Mouse (Mus musculus): ENCODE measurements around the gene Bnipl. TPM values are rescaled to one million over a fixed set of nuclear protein-coding genes. Genes with fewer than 3 reads are reported as not detected.

Gene Bnipl
- polyA plus RNA-seq, 1 experiment from 2014 or later, result 0.22 TPM

GRCm38 (mm10) chr3:95282865-95283588 is 32.0 kb upstream of the Bnipl start:
- H3K27me3 ChIP-seq (ENCODE audit: control insufficient read depth, insufficient read depth, low read length), result no peaks in the 10 kb centered on the region
- WGBS, result under 1% methylated on average over 51 of the region's 51 CpGs

GRCm38 (mm10) chr3:95282381-95282864 is 31.4 kb upstream of the Bnipl start:
- no peak for ATAC-seq (replicated peaks; ENCODE audit: extremely low read depth, insufficient read depth, low FRiP score)
- under 1% methylated on average over 11 of the region's 11 CpGs for WGBS

More at GRCm38 (mm10) chr3:95282865-95283588, 32.0 kb upstream of the Bnipl start:
- Histone ChIP-seq H3K36me3 (ENCODE audit: control insufficient read depth, insufficient read depth) (peaks cover 2% of the 10 kb centered on the region), H3K4me1 (ENCODE audit: control insufficient read depth, insufficient read depth, low read length) (peaks cover 16% of the 10 kb centered on the region), H3K27ac (ENCODE audit: low read length) (peak overlapping the region; percentile 92), H3K9ac (ENCODE audit: low read length) (peak overlapping the region; percentile 91), H3K9me3 (replicated peaks; ENCODE audit: control insufficient read depth, low read length) (no peaks in the 10 kb centered on the region), H3K4me2 (ENCODE audit: low read depth, low read length) (peak overlapping the region; percentile 96), H3K4me3 (ENCODE audit: low read length) (peak overlapping the region; percentile 82)
- peak; percentile 61 for ATAC-seq (replicated peaks; ENCODE audit: extremely low read depth, insufficient read depth, low FRiP score)

GRCm38 (mm10) chr3:95281216-95282126 is 30.5 kb upstream of the Bnipl start, which contains the start of the genes Mindy1 and Prune1:
Gene Mindy1 (plus strand): TSS chr3:95281345.
Gene Prune1 (minus strand): TSS chr3:95282076.
- peak; percentile 86 for ATAC-seq (replicated peaks; ENCODE audit: extremely low read depth, insufficient read depth, low FRiP score)
- Histone ChIP-seq H3K36me3 (ENCODE audit: control insufficient read depth, insufficient read depth) (no peaks in the 10 kb centered on the region), H3K4me2 (ENCODE audit: low read depth, low read length) (peak within 1 kb of the TSS; percentile 96), H3K4me1 (ENCODE audit: control insufficient read depth, insufficient read depth, low read length) (peaks cover 28% of the 10 kb centered on the region), H3K9me3 (replicated peaks; ENCODE audit: control insufficient read depth, low read length) (no peaks in the 10 kb centered on the region), H3K27me3 (ENCODE audit: control insufficient read depth, insufficient read depth, low read length) (no peaks in the 10 kb centered on the region), H3K27ac (ENCODE audit: low read length) (peak within 1 kb of the TSS; percentile 92), H3K4me3 (ENCODE audit: low read length) (peak within 1 kb of the TSS; percentile 84), H3K9ac (ENCODE audit: low read length) (peak within 1 kb of the TSS; percentile 95)
- WGBS, result 0% methylated on average over 53 of the region's 53 CpGs

More at GRCm38 (mm10) chr3:95282381-95282864, 31.4 kb upstream of the Bnipl start:
- peak overlapping the region; percentile 82 for H3K4me3 ChIP-seq (ENCODE audit: low read length)
- no peaks in the 10 kb centered on the region for H3K36me3 ChIP-seq (ENCODE audit: control insufficient read depth, insufficient read depth)
- H3K9me3 ChIP-seq (replicated peaks; ENCODE audit: control insufficient read depth, low read length), result no peaks in the 10 kb centered on the region
- no peaks in the 10 kb centered on the region for H3K27me3 ChIP-seq (ENCODE audit: control insufficient read depth, insufficient read depth, low read length)
- peaks cover 19% of the 10 kb centered on the region for H3K4me1 ChIP-seq (ENCODE audit: control insufficient read depth, insufficient read depth, low read length)
- H3K9ac ChIP-seq (ENCODE audit: low read length), result peak overlapping the region; percentile 91
- H3K27ac ChIP-seq (ENCODE audit: low read length), result peak overlapping the region; percentile 92
- peak overlapping the region; percentile 96 for H3K4me2 ChIP-seq (ENCODE audit: low read depth, low read length)

GRCm38 (mm10) chr3:95280747-95281146 is 29.8 kb upstream of the Bnipl start:
- Histone ChIP-seq H3K4me1 (ENCODE audit: control insufficient read depth, insufficient read depth, low read length) (peaks cover 28% of the 10 kb centered on the region), H3K4me2 (ENCODE audit: low read depth, low read length) (peak overlapping the region; percentile 80), H3K9ac (ENCODE audit: low read length) (peak overlapping the region; percentile 95), H3K27ac (ENCODE audit: low read length) (peak overlapping the region; percentile 92), H3K9me3 (replicated peaks; ENCODE audit: control insufficient read depth, low read length) (no peaks in the 10 kb centered on the region), H3K36me3 (ENCODE audit: control insufficient read depth, insufficient read depth) (no peaks in the 10 kb centered on the region), H3K27me3 (ENCODE audit: control insufficient read depth, insufficient read depth, low read length) (no peaks in the 10 kb centered on the region), H3K4me3 (ENCODE audit: low read length) (peak overlapping the region; percentile 84)
- 12% methylated on average over 8 of the region's 8 CpGs for WGBS
- no peak for ATAC-seq (replicated peaks; ENCODE audit: extremely low read depth, insufficient read depth, low FRiP score)

- Histone ChIP-seq H3K4me3 (ENCODE audit: low read length) (no peak overlapping the region), H3K36me3 (ENCODE audit: control insufficient read depth, insufficient read depth) (no peaks in the 10 kb centered on the region), H3K27ac (ENCODE audit: low read length) (peak overlapping the region; percentile 77), H3K4me2 (ENCODE audit: low read depth, low read length) (peak overlapping the region; percentile 26; the same call in 1 of the 2 replicates), H3K9me3 (replicated peaks; ENCODE audit: control insufficient read depth, low read length) (no peaks in the 10 kb centered on the region), H3K4me1 (ENCODE audit: control insufficient read depth, insufficient read depth, low read length) (peaks cover 29% of the 10 kb centered on the region), H3K9ac (ENCODE audit: low read length) (no peak overlapping the region; the same call in 1 of the 2 replicates), H3K27me3 (ENCODE audit: control insufficient read depth, insufficient read depth, low read length) (no peaks in the 10 kb centered on the region)
- WGBS, result 51% methylated on average over 1 of the region's 1 CpGs
- no peak for ATAC-seq (replicated peaks; ENCODE audit: extremely low read depth, insufficient read depth, low FRiP score)
Observed at GRCm38 (mm10) chr3:95277149-95277551, 26.2 kb upstream of the Bnipl start.

- Histone ChIP-seq H3K9ac (ENCODE audit: low read length) (no peak overlapping the region), H3K4me3 (ENCODE audit: low read length) (no peak overlapping the region), H3K36me3 (ENCODE audit: control insufficient read depth, insufficient read depth) (no peaks in the 10 kb centered on the region), H3K27me3 (ENCODE audit: control insufficient read depth, insufficient read depth, low read length) (no peaks in the 10 kb centered on the region), H3K4me2 (ENCODE audit: low read depth, low read length) (no peak overlapping the region), H3K9me3 (replicated peaks; ENCODE audit: control insufficient read depth, low read length) (no peaks in the 10 kb centered on the region), H3K27ac (ENCODE audit: low read length) (peak overlapping the region; percentile 77), H3K4me1 (ENCODE audit: control insufficient read depth, insufficient read depth, low read length) (peaks cover 29% of the 10 kb centered on the region)
- no peak for ATAC-seq (replicated peaks; ENCODE audit: extremely low read depth, insufficient read depth, low FRiP score)
- WGBS, result 68% methylated on average over 5 of the region's 5 CpGs
Observed at GRCm38 (mm10) chr3:95276428-95276934, 25.5 kb upstream of the Bnipl start.

GRCm38 (mm10) chr3:95275161-95275560 is 24.2 kb upstream of the Bnipl start:
- Histone ChIP-seq H3K27ac (ENCODE audit: low read length) (peak overlapping the region; percentile 41), H3K4me2 (ENCODE audit: low read depth, low read length) (no peak overlapping the region), H3K9me3 (replicated peaks; ENCODE audit: control insufficient read depth, low read length) (no peaks in the 10 kb centered on the region), H3K4me1 (ENCODE audit: control insufficient read depth, insufficient read depth, low read length) (peaks cover 25% of the 10 kb centered on the region), H3K9ac (ENCODE audit: low read length) (no peak overlapping the region), H3K4me3 (ENCODE audit: low read length) (no peak overlapping the region), H3K27me3 (ENCODE audit: control insufficient read depth, insufficient read depth, low read length) (no peaks in the 10 kb centered on the region), H3K36me3 (ENCODE audit: control insufficient read depth, insufficient read depth) (no peaks in the 10 kb centered on the region)
- ATAC-seq (replicated peaks; ENCODE audit: extremely low read depth, insufficient read depth, low FRiP score), result no peak
- WGBS, result 59% methylated on average over 6 of the region's 6 CpGs

- Histone ChIP-seq H3K36me3 (ENCODE audit: control insufficient read depth, insufficient read depth) (no peaks in the 10 kb centered on the region), H3K27ac (ENCODE audit: low read length) (no peak overlapping the region), H3K4me2 (ENCODE audit: low read depth, low read length) (no peak overlapping the region), H3K9ac (ENCODE audit: low read length) (no peak overlapping the region), H3K4me1 (ENCODE audit: control insufficient read depth, insufficient read depth, low read length) (peaks cover 25% of the 10 kb centered on the region), H3K9me3 (replicated peaks; ENCODE audit: control insufficient read depth, low read length) (no peaks in the 10 kb centered on the region), H3K27me3 (ENCODE audit: control insufficient read depth, insufficient read depth, low read length) (no peaks in the 10 kb centered on the region), H3K4me3 (ENCODE audit: low read length) (no peak overlapping the region)
- ATAC-seq (replicated peaks; ENCODE audit: extremely low read depth, insufficient read depth, low FRiP score), result no peak
- WGBS, result 90% methylated on average over 4 of the region's 4 CpGs
Observed at GRCm38 (mm10) chr3:95274453-95274852, 23.5 kb upstream of the Bnipl start.

All from heart, embryonic 16.5 days (tissue).